Comparison of ENCODE assay signal across 7 mouse cellular contexts in the genomic region with DNA sequence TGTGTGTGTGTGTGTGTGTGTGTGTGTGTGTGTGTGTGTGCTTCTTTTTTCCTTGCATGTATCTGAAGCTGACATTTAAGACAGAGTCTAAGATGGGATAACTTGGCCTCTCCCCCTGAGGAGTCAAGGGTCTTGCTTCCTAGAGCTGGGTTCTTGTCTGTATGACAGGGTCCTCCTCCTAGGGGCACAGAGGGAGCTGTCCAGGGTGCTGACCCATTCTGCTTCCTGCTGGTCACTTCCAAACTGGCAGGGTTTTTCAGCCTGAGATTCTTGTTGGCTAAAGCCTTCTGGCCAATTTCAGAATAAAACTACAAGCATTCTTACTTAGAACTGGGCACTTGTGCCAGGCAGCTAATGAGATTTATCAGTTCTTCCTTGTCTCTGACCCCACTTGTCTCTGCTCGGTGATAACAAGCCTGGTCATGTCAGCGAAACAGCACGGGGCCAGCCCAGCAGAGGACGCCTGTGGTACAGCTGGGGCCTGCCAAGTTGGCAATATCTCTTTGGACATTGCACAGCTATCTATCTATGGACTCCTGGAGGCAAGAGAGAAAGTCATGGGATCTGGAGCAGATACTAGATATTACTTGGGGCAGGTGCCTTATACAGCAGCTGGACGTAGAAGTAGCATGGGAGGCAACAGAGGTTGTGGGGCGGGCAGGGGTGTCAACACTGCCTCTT.
DNase-seq lines count a peak whose midpoint lies in the region; TF ChIP-seq lines count a peak whose summit lies in the region.

No protein-coding gene starts in this region.

- TF ChIP-seq POLR2A in brain, embryonic 14.5 days (IDR thresholded peaks at IDR 0.05; ENCODE audit: borderline replicate concordance, extremely low read depth, insufficient read depth, insufficient read length, poor library complexity, severe bottlenecking), result no peak

- intact Hi-C loops in left cerebral cortex, adult 2 months (cut with DNase I), result no loop called here
- intact Hi-C loops in heart, postnatal 36 days (cut with DNase I), result no loop called here

- DNase-seq in left cerebral cortex, adult 2 months (ENCODE audit: extremely low spot score in 1 of 2, low spot score in 2 of 2), result no peak
- no peak for DNase-seq in left cerebral cortex, adult 18-20 months (ENCODE audit: low spot score in 2 of 2)
- DNase-seq in Muller cell, postnatal 12 days (ENCODE audit: inconsistent ontology term), result peak; percentile 48
- peak; percentile 38 for DNase-seq in brain, embryonic 14.5 days (ENCODE audit: low read depth)
- peak; percentile 48 to 61 for DNase-seq in heart, postnatal 36 days
- DNase-seq in yolk sac, embryonic 10.5 days (ENCODE audit: low spot score), result peak; percentile 47
- DNase-seq in layer of hippocampus, adult 18-20 months (ENCODE audit: low spot score in 2 of 2), result no peak

- 0 out of 2 replicates have a peak overlapping the region, but pooled peaks have one; percentile 15 for H3K27ac ChIP-seq in left cerebral cortex, adult 2 months

- no peak for TF ChIP-seq CTCF in left cerebral cortex, adult 2 months (IDR thresholded peaks at IDR 0.05)
- no peak for TF ChIP-seq CTCF in brain, embryonic 14.5 days (IDR thresholded peaks at IDR 0.05; ENCODE audit: borderline replicate concordance, extremely low read depth, insufficient read depth, insufficient read length)

- no peak overlapping the region for H3K4me3 ChIP-seq in left cerebral cortex, adult 2 months

Comparison
In these comparisons a context has a peak if more than half of its experiments do, and no peak if none do; other contexts are left out.
1. DNase-seq: peak in Muller cell, postnatal 12 days (single experiment), brain, embryonic 14.5 days (single experiment), heart, postnatal 36 days (2 of 2) and yolk sac, embryonic 10.5 days (single experiment); none in left cerebral cortex, adult 2 months (0 of 2), left cerebral cortex, adult 18-20 months (0 of 2) and layer of hippocampus, adult 18-20 months (0 of 2).